In genomic region chr12:72287332-72288004, GRCm38 (mm10) we compare ENCODE assay signal across 26 mouse cellular contexts.
"Had no signal": no experiment of that assay in that cellular context is flagged by ENCODE, and none has a peak within 500 bp of the region (broad histone marks: within the 10 kb centered on the region; RNA-seq: fewer than 3 reads in every experiment).

No protein-coding gene starts in this region.

- H3K4me2 ChIP-seq: embryonic facial prominence, embryonic 12.5 days; embryonic facial prominence, embryonic 13.5 days; forebrain, embryonic 12.5 days; forebrain, embryonic 13.5 days; forebrain, embryonic 15.5 days had no signal

- H3K9ac ChIP-seq: embryonic facial prominence, embryonic 12.5 days; embryonic facial prominence, embryonic 13.5 days; forebrain, embryonic 12.5 days; forebrain, embryonic 13.5 days; forebrain, embryonic 15.5 days; forebrain, postnatal 0 days had no signal

- H3K4me3 ChIP-seq: embryonic facial prominence, embryonic 12.5 days; embryonic facial prominence, embryonic 13.5 days; erythroblast, embryonic 14.5 days; forebrain, embryonic 10.5 days; forebrain, embryonic 12.5 days; forebrain, embryonic 13.5 days; forebrain, embryonic 15.5 days; gastrocnemius, adult 2 months; heart, adult 2 months had no signal

- DNase-seq: cerebellum, adult 18-20 months; cerebellum, adult 8-10 months; cerebellum, adult 9-10 months; cerebellum, adult 9-11 months; cerebellum, postnatal 10 days; cerebellum, postnatal 14 days; cerebellum, postnatal 25 days; cerebellum, postnatal 36 days; embryo, embryonic 11 days; forebrain, postnatal 0 days; gastrocnemius, adult 2 months; gastrocnemius, postnatal 10 days; gastrocnemius, postnatal 14 days; gastrocnemius, postnatal 25 days; gastrocnemius, postnatal 36 days; heart, adult 18-20 months; heart, adult 2 months had no signal

- H3K9me3 ChIP-seq: embryonic facial prominence, embryonic 12.5 days; embryonic facial prominence, embryonic 13.5 days; forebrain, embryonic 13.5 days; forebrain, embryonic 15.5 days had no signal

- H3K27ac ChIP-seq: embryonic facial prominence, embryonic 12.5 days; embryonic facial prominence, embryonic 13.5 days; forebrain, embryonic 10.5 days; forebrain, embryonic 12.5 days; forebrain, embryonic 13.5 days; forebrain, embryonic 15.5 days; gastrocnemius, adult 2 months; heart, adult 2 months had no signal

- H3K36me3 ChIP-seq: embryonic facial prominence, embryonic 12.5 days; embryonic facial prominence, embryonic 13.5 days; forebrain, embryonic 10.5 days; forebrain, embryonic 12.5 days; forebrain, embryonic 15.5 days had no signal

- H3K4me1 ChIP-seq: embryonic facial prominence, embryonic 12.5 days; embryonic facial prominence, embryonic 13.5 days; forebrain, embryonic 10.5 days; forebrain, embryonic 12.5 days; forebrain, embryonic 13.5 days had no signal

- ATAC-seq: forebrain, embryonic 13.5 days; forebrain, embryonic 14.5 days; forebrain, embryonic 15.5 days; forebrain, embryonic 16.5 days; forebrain, postnatal 0 days had no signal

- H3K27me3 ChIP-seq: embryonic facial prominence, embryonic 12.5 days; embryonic facial prominence, embryonic 13.5 days; forebrain, embryonic 12.5 days; forebrain, embryonic 13.5 days; forebrain, embryonic 15.5 days had no signal
